Mouse (Mus musculus): ENCODE data around the gene Itih4.

The Itih4 gene

GRCm38 (mm10) chr14:30899972-30900371 is 13.7 kb downstream of the Itih4 start:
- Histone ChIP-seq H3K27me3 (ENCODE audit: control insufficient read depth, insufficient read depth, low read length, poor library complexity, severe bottlenecking) (no peaks in the 10 kb centered on the region), H3K36me3 (ENCODE audit: control insufficient read depth, insufficient read depth, low read length, poor library complexity, severe bottlenecking) (no peaks in the 10 kb centered on the region)
- no peak for DNase-seq (ENCODE audit: low read depth, low spot score)

- Histone ChIP-seq H3K27me3 (ENCODE audit: control insufficient read depth, insufficient read depth, low read length, poor library complexity, severe bottlenecking) (no peaks in the 10 kb centered on the region), H3K36me3 (ENCODE audit: control insufficient read depth, insufficient read depth, low read length, poor library complexity, severe bottlenecking) (no peaks in the 10 kb centered on the region)
- no peak for DNase-seq (ENCODE audit: low read depth, low spot score)
Measured at GRCm38 (mm10) chr14:30902628-30903027, 16.4 kb downstream of the Itih4 start.

GRCm38 (mm10) chr14:30903036-30903435 is 16.8 kb downstream of the Itih4 start:
- no peaks in the 10 kb centered on the region for H3K36me3 ChIP-seq (ENCODE audit: control insufficient read depth, insufficient read depth, low read length, poor library complexity, severe bottlenecking)
- H3K27me3 ChIP-seq (ENCODE audit: control insufficient read depth, insufficient read depth, low read length, poor library complexity, severe bottlenecking) = no peaks in the 10 kb centered on the region
- no peak for DNase-seq (ENCODE audit: low read depth, low spot score)

- DNase-seq (ENCODE audit: low read depth, low spot score) = no peak
- no peaks in the 10 kb centered on the region for H3K27me3 ChIP-seq (ENCODE audit: control insufficient read depth, insufficient read depth, low read length, poor library complexity, severe bottlenecking)
- H3K36me3 ChIP-seq (ENCODE audit: control insufficient read depth, insufficient read depth, low read length, poor library complexity, severe bottlenecking) = no peaks in the 10 kb centered on the region
Measured at GRCm38 (mm10) chr14:30904307-30904706, 18.0 kb downstream of the Itih4 start.

GRCm38 (mm10) chr14:30906001-30906400 is 19.7 kb downstream of the Itih4 start:
- H3K27me3 ChIP-seq (ENCODE audit: control insufficient read depth, insufficient read depth, low read length, poor library complexity, severe bottlenecking) = no peaks in the 10 kb centered on the region
- DNase-seq (ENCODE audit: low read depth, low spot score) = no peak
- no peaks in the 10 kb centered on the region for H3K36me3 ChIP-seq (ENCODE audit: control insufficient read depth, insufficient read depth, low read length, poor library complexity, severe bottlenecking)

- peak; percentile 54 for DNase-seq (ENCODE audit: low read depth, low spot score)
- Histone ChIP-seq H3K36me3 (ENCODE audit: control insufficient read depth, insufficient read depth, low read length, poor library complexity, severe bottlenecking) (no peaks in the 10 kb centered on the region), H3K27me3 (ENCODE audit: control insufficient read depth, insufficient read depth, low read length, poor library complexity, severe bottlenecking) (no peaks in the 10 kb centered on the region)
Measured at GRCm38 (mm10) chr14:30907814-30908265, 21.6 kb downstream of the Itih4 start.

- no peak for DNase-seq (ENCODE audit: low read depth, low spot score)
Measured at GRCm38 (mm10) chr14:30911141-30911540, 24.9 kb downstream of the Itih4 start.

GRCm38 (mm10) chr14:30912641-30913040 is 26.4 kb downstream of the Itih4 start:
- Histone ChIP-seq H3K36me3 (ENCODE audit: control insufficient read depth, insufficient read depth, low read length, poor library complexity, severe bottlenecking) (no peaks in the 10 kb centered on the region), H3K27me3 (ENCODE audit: control insufficient read depth, insufficient read depth, low read length, poor library complexity, severe bottlenecking) (no peaks in the 10 kb centered on the region)
- DNase-seq (ENCODE audit: low read depth, low spot score) = no peak

More at GRCm38 (mm10) chr14:30911141-30911540, 24.9 kb downstream of the Itih4 start:
- H3K36me3 ChIP-seq (ENCODE audit: control insufficient read depth, insufficient read depth, low read length, poor library complexity, severe bottlenecking) = no peaks in the 10 kb centered on the region
- no peaks in the 10 kb centered on the region for H3K27me3 ChIP-seq (ENCODE audit: control insufficient read depth, insufficient read depth, low read length, poor library complexity, severe bottlenecking)

- H3K36me3 ChIP-seq (ENCODE audit: control insufficient read depth, insufficient read depth, low read length, poor library complexity, severe bottlenecking) = no peaks in the 10 kb centered on the region
- H3K27me3 ChIP-seq (ENCODE audit: control insufficient read depth, insufficient read depth, low read length, poor library complexity, severe bottlenecking) = no peaks in the 10 kb centered on the region
- no peak for DNase-seq (ENCODE audit: low read depth, low spot score)
Measured at GRCm38 (mm10) chr14:30913404-30913803, 27.1 kb downstream of the Itih4 start.

- no peaks in the 10 kb centered on the region for H3K27me3 ChIP-seq (ENCODE audit: control insufficient read depth, insufficient read depth, low read length, poor library complexity, severe bottlenecking)
- DNase-seq (ENCODE audit: low read depth, low spot score) = no peak
Measured at GRCm38 (mm10) chr14:30916516-30916915, 30.2 kb downstream of the Itih4 start.

GRCm38 (mm10) chr14:30922053-30922670 is 35.9 kb downstream of the Itih4 start:
- Histone ChIP-seq H3K36me3 (ENCODE audit: control insufficient read depth, insufficient read depth, low read length, poor library complexity, severe bottlenecking) (no peaks in the 10 kb centered on the region), H3K27me3 (ENCODE audit: control insufficient read depth, insufficient read depth, low read length, poor library complexity, severe bottlenecking) (no peaks in the 10 kb centered on the region)
- no peak for DNase-seq (ENCODE audit: low read depth, low spot score)

More at GRCm38 (mm10) chr14:30916516-30916915, 30.2 kb downstream of the Itih4 start:
- H3K36me3 ChIP-seq (ENCODE audit: control insufficient read depth, insufficient read depth, low read length, poor library complexity, severe bottlenecking) = no peaks in the 10 kb centered on the region

- DNase-seq (ENCODE audit: low read depth, low spot score) = no peak
- Histone ChIP-seq H3K36me3 (ENCODE audit: control insufficient read depth, insufficient read depth, low read length, poor library complexity, severe bottlenecking) (no peaks in the 10 kb centered on the region), H3K27me3 (ENCODE audit: control insufficient read depth, insufficient read depth, low read length, poor library complexity, severe bottlenecking) (no peaks in the 10 kb centered on the region)
Measured at GRCm38 (mm10) chr14:30923375-30924105, 37.3 kb downstream of the Itih4 start, which contains the start of gene Itih3. TSS of gene Itih3 (minus strand) at chr14:30923760.

- Histone ChIP-seq H3K27me3 (ENCODE audit: control insufficient read depth, insufficient read depth, low read length, poor library complexity, severe bottlenecking) (no peaks in the 10 kb centered on the region), H3K36me3 (ENCODE audit: control insufficient read depth, insufficient read depth, low read length, poor library complexity, severe bottlenecking) (no peaks in the 10 kb centered on the region)
- no peak for DNase-seq (ENCODE audit: low read depth, low spot score)
Measured at GRCm38 (mm10) chr14:30925492-30925891, 39.2 kb downstream of the Itih4 start.

- DNase-seq (ENCODE audit: low read depth, low spot score) = no peak
- Histone ChIP-seq H3K27me3 (ENCODE audit: control insufficient read depth, insufficient read depth, low read length, poor library complexity, severe bottlenecking) (no peaks in the 10 kb centered on the region), H3K36me3 (ENCODE audit: control insufficient read depth, insufficient read depth, low read length, poor library complexity, severe bottlenecking) (no peaks in the 10 kb centered on the region)
Measured at GRCm38 (mm10) chr14:30930386-30930785, 44.1 kb downstream of the Itih4 start.

- Histone ChIP-seq H3K36me3 (ENCODE audit: control insufficient read depth, insufficient read depth, low read length, poor library complexity, severe bottlenecking) (no peaks in the 10 kb centered on the region), H3K27me3 (ENCODE audit: control insufficient read depth, insufficient read depth, low read length, poor library complexity, severe bottlenecking) (no peaks in the 10 kb centered on the region)
- DNase-seq (ENCODE audit: low read depth, low spot score) = no peak
Measured at GRCm38 (mm10) chr14:30933351-30933750, 47.1 kb downstream of the Itih4 start.
